Mouse (Mus musculus): ENCODE results near the gene Olfr1062. TPM values are rescaled to one million over a fixed set of nuclear protein-coding genes. Genes with fewer than 3 reads are reported as not detected.

The Olfr1062 gene
- total RNA-seq (2023): not detected

DNA sequence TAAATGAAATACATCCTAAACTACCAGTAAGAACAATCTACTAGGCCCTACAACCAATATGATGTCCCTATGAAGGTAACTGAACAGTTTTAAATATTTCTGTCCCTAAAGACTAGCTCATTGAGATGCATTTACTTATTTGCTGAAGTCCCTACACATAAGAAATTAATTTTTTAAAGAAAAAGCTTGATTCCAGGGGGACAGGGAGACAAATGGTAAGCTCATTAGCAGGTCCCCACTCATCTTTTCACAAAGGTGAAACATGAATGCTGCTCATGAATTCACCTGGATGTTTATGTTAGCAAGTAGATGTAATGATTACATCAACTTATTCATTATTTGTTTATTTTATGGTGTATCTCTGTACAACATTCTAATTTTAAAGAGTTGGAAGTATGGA is at the start of gene Olfr1062:
TSS of gene Olfr1062 (minus strand) at position 101 of the 400 bp plus-strand sequence.

DNA sequence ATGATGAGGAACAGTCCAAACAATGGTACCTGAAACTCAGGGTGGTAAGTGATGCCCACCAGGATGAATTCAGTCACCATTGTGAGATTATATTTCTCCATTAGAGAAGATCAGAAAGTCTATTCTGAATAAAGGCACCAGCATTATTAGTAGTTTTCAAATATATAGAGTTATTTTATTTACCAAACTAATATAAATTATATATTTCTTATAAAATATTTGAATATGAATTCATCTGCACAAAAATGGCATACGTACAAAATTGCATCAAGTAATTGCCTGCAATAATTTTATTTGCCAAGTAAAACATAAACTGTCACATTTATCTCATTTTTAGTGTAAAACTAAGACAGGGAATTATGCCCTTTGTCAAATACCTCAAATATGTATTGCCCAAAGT is 29.6 kb upstream of the Olfr1062 start, which contains the start of gene Olfr1066:
TSS of gene Olfr1066 (minus strand) at position 101 of the 400 bp plus-strand sequence.

DNA sequence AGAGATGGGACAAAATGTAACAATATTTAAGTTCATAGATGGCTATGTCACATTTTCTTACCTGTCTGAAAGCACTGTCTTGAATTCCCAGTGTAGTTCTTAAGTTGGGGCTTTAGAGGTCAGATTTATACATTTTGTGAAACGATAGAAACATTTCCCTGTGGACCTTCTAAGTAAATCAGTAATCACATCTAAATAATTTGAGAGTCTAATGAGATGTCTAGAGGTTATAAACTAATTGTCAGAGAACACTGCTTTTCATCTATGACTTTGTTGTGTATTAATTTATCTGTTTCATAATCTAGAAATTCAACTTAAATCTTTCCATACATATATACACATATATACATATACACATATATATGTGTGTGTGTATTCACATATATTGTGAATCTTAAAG is 23.9 kb upstream of the Olfr1062 start, which contains the start of gene Olfr1065:
TSS of gene Olfr1065 (minus strand) at position 101 of the 400 bp plus-strand sequence.

DNA sequence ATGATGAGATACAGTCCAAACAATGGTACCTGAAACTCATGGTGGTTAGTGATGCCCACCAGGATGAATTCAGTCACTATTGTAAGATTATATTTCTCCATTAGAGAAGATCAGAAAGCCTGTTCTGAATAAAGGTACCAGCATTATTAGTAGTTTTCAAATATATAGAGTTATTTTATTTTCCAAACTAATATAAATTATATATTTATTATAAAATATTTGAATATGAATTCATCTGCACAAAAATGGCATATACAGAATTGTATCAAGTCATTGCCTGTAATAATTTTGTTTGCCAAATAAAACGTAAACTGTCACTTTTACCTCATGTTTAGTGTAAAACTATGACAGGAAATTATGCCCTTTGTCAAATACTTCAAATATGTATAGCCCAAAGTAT is 12.6 kb downstream of the Olfr1062 start, which contains the start of gene Olfr1061:
TSS of gene Olfr1061 (minus strand) at position 101 of the 400 bp plus-strand sequence.

DNA sequence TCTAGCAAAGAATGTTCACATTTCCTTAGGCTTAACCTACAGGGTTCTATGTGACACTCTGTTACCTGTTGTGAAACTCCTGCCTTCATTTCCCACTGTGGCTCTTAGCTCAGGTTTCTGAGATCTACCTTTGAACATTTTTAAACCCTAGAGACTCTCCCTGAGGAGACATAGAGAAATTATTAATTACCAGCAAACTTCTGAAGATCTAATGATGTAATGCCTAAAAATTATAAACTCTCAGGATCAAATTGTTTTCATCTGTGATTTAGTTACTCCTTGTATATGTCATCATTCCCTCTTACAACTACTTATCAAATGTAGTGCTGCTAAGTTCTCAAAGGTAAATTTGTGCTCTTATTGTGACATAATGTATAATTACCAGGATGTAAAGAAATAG is 38.1 kb downstream of the Olfr1062 start, which contains the start of gene Olfr1058:
TSS of gene Olfr1058 (minus strand) at position 101 of the 400 bp plus-strand sequence.

DNA sequence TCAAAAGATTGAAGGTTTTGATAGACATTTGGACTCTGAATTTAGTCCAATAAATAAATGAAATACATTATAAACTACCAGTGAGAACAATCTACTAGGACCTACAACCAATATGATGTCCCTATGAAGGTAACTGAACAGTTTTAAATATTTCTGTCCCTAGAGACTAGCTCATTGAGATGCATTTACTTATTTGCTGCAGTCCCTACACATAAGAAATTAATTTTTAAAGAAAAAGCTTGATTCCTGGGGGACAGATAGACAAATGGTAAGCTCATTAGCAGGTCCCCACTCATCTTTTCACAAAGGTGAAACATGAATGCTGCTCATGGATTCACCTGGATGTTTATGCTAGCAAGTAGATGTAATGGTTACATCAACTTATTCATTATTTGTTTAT is 48.3 kb downstream of the Olfr1062 start, which contains the start of gene Olfr1057:
TSS of gene Olfr1057 (minus strand) at position 101 of the 400 bp plus-strand sequence.

Other genes starting within 250 kb of the Olfr1062 start
- gene Olfr1044, start 248.9 kb downstream of the Olfr1062 start, total RNA-seq (2023): not detected
- gene Olfr52, start 241.1 kb downstream of the Olfr1062 start, total RNA-seq (2023): not detected
- gene Olfr1045, start 223.7 kb downstream of the Olfr1062 start, total RNA-seq (2023): not detected
- gene Olfr1046, start 207.4 kb downstream of the Olfr1062 start, total RNA-seq (2023): not detected
- not detected for gene Olfr1047, start 195.3 kb downstream of the Olfr1062 start, total RNA-seq (2023)
- not detected for gene Olfr1048, start 186.5 kb downstream of the Olfr1062 start, total RNA-seq (2023)
- gene Olfr1049, start 168.4 kb downstream of the Olfr1062 start, total RNA-seq (2023): not detected
- gene Olfr1051, start 147.7 kb downstream of the Olfr1062 start, total RNA-seq (2023): not detected
- not detected for gene Olfr1052, start 134.3 kb downstream of the Olfr1062 start, total RNA-seq (2023)
- not detected for gene Olfr1053, start 111.5 kb downstream of the Olfr1062 start, total RNA-seq (2023)
- not detected for gene Olfr1054, start 91.3 kb downstream of the Olfr1062 start, total RNA-seq (2023)
- gene Olfr1055, start 76.5 kb downstream of the Olfr1062 start, total RNA-seq (2023): not detected
- not detected for gene Olfr1056, start 64.3 kb downstream of the Olfr1062 start, total RNA-seq (2023)
- gene Olfr1057, start 48.4 kb downstream of the Olfr1062 start, total RNA-seq (2023): not detected
- not detected for gene Olfr1058, start 38.2 kb downstream of the Olfr1062 start, total RNA-seq (2023)
- gene Olfr1061, start 12.7 kb downstream of the Olfr1062 start, total RNA-seq (2023): not detected
- gene Olfr1065, start 23.8 kb upstream of the Olfr1062 start, total RNA-seq (2023): not detected
- not detected for gene Olfr1066, start 29.5 kb upstream of the Olfr1062 start, total RNA-seq (2023)
- not detected for gene Olfr228, start 60.6 kb upstream of the Olfr1062 start, total RNA-seq (2023)
- not detected for gene Olfr1076, start 81.7 kb upstream of the Olfr1062 start, total RNA-seq (2023)
- gene Olfr1079, start 115.7 kb upstream of the Olfr1062 start, total RNA-seq (2023): not detected
- not detected for gene Olfr1080, start 131.5 kb upstream of the Olfr1062 start, total RNA-seq (2023)
- gene Olfr1082, start 172.2 kb upstream of the Olfr1062 start, total RNA-seq (2023): not detected
- gene Olfr1084, start 213.0 kb upstream of the Olfr1062 start, total RNA-seq (2023): not detected
- gene Olfr1085, start 235.3 kb upstream of the Olfr1062 start, total RNA-seq (2023): not detected